Mouse (Mus musculus) kidney, adult 8-10 months (tissue): ENCODE measurements around the gene Slc15a1.

Experiments
- DNase-seq, 2 experiments: peaks; one replicate each; pipeline ENCODE4 v3.0.0; 2022

Gene Slc15a1

DNA sequence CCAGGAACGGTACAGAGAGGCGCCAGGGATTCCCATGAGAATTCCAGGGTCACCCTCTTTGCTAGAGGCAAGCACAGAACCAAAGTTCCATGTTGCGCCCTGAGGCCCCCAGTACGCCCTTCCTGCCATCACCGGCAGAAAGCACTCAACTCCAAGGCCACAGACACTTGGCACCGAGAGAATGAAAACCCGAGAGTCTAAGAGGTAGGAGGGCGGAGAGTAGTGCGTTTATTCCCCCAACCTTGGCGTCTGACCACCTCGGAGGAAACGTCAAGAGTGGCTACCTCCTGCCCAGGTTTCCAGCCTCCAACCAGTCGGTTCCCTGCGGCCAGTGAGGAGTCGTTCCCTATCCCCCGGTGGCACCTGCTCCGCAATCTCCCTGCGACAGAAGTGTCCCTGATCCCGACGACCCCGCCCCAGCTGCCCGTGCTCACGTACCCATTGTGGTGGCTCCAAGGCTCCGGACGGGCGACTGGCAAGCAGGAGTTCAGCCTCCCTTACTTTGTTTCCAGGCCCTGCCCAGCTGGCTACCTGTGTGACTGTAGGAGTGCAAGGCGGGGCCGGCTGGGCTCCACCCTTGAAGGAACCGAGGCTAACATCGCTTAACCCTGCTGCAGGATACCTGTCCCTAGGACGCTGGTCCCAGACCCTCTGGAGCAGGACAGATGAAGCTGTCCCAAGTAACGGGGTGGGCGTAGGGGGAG lies at the start of gene Slc15a1:
Gene Slc15a1 (minus strand): TSS at position 472 of the 704 bp plus-strand sequence.
- peak in 1 of 2 experiments; percentile 13 for DNase-seq

DNA sequence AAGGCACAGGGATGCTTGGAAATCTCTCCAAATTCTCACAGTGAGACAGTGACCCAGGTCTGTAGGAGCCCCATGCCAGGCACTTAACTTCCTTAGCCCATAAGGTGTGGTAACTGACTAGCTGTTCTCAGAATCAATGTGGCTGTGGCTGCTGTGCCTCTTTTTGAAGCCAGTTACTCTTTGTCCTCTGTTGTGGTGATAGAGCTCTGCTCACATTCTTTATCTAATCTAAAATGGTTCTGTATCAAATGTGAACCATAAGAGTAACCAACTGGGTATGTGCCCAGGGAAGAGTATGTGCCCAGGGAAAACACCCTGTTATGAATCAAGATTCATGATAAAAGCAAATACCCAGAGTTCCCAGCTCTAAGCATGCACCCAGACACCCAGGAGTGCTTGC lies 48.7 kb upstream of the Slc15a1 start:
- DNase-seq: no peak

DNA sequence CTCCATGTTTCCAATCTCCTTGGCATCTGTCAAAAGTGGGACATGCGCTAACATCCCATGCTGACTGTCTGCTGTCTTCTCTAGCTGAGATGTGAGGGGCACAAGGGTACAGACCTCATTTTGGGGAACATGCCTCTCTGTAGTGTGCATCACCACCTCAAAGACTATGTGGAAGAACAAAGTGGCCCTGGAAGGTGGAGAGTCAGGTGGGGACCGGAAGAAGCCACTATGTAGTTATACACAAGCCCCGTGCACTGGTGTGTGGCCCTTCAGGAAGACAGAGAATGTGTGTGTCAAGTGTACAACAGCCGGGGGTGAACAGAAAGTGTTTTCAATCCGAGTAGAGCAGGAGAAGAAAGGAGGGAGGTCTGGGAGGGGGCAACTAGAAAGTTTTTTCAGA lies 47.5 kb upstream of the Slc15a1 start:
- no peak for DNase-seq

DNA sequence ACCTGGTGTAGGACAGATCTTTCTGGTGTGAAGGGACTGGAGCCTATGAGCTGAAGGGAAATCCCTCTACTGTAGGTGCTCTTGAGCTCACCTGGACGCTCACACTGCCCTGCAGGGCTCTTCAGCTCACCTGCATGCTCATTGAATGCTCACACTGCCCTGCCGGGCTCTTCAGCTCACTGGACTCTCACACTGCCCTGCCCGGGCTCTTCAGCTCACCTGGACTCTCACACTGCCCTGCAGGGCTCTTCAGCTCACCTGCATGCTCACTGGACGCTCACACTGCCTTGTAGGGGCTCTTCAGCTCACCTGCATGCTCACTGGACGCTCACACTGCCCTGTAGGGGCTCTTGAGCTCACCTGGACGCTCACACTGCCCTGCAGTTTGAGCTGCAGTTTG lies 44.8 kb upstream of the Slc15a1 start:
- no peak for DNase-seq

DNA sequence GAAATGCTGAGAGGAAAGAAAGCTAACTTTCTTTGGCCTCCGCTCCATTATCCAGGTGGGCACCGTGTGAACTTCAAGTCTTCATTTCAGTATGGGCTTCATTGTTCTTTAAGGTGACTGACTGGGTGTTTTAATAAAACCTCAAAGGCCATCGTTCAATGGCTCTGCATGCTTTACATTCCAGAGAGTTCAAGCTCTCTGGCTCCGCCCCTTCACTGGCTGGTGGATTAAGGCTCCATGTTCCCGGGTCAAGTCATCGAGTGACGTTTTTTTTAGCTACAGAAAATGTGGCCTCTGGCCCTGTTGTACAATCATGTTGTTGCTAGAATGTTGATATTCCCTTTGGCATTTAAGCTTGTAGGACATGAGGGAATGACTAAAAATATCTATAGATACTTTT lies 42.7 kb upstream of the Slc15a1 start:
- DNase-seq: peak; percentile 63 to 64

DNA sequence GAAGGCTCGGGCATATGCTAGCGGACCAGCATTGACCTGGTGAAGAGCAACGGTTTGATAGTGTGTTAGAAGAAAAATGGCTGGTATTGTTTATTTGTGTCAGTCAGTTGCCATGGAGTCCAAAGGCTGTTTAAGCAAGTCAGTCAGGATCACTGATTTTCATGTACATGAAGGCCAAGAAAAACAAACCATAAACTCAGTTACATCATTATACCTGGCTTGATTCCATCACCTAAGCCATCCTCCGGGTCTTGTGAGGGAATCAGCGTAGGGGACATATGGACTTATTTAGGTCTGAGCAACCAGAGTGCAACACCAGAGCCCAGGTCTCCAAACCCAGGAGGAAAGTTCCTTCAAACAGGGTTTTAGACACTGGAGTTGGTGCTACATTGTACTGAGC lies 41.6 kb upstream of the Slc15a1 start:
- peak in 1 of 2 experiments; percentile 24 for DNase-seq

DNA sequence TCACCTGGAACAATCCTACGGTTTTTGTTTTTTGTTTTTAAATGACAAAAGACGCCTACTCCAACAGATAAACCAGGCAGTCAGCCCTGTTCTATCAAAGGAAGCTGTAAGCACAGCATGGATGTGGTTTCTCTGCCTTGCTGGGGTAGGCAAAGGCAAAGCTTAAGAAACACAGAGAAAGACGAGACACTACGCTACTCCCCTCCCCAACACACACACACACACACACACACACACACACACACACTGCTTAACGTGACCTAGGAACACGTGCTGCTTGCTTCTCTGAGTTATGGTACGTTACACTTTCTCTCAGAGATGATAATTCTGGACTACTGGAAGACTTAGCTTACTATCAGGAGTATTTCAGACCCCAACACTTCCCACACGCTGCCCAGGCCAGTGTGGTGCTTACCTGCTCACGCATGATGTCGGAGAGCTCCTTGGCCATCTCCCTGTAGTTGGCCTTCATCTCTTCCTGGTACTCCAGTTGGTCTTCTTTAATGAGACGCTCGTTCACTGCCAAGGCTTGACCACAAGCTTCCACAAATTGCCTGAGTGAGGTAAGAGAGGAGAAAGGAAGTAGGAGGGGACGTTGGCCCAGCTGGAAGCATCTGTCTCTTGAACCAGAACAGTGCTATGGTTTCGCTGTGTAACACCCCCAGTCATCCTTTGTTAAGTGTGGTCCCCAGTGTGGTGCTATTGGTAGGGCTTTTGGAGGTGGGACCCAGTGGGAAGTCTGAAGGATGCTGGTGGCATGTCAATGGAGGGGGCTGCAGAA lies 40.7 kb upstream of the Slc15a1 start:
- DNase-seq: no peak

DNA sequence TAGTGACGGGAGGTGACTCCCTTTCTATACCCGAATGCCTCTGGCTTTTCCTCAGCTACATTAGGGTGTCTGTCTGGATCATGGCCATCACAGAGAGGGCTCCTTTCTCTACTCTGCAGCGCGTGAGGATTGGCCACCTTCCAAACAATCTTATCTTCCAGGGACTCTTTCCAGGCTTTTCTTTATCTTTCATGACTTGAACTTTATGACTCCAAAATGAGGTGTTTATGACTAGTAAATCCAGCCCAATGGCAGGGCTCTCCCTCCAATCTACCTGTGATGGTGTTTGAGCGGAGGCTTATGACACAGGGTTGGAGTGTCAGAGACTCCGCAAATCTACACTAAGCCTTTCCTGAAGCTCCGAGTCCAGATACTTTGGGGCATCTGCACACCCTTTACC lies 36.2 kb upstream of the Slc15a1 start:
- no peak for DNase-seq

DNA sequence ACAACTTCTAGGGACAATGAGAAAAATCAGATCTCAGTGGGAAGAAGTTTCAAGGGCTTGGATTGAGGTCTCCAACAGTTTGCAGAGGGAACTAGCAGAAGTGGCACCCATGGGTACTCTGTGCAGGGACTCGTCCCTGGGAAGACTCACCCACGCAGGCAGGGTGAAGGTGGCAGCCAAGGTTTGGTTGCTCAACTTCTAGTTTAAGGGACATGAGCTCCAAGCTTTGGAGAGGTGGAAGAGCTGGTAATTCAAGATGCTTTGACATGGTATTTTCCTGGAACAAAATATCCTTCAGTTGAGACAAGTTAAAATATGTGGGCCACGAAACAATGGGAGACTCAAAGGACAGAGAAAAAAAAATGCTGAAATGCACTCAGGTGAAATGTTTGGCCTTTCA lies 29.4 kb upstream of the Slc15a1 start:
- no peak for DNase-seq

DNA sequence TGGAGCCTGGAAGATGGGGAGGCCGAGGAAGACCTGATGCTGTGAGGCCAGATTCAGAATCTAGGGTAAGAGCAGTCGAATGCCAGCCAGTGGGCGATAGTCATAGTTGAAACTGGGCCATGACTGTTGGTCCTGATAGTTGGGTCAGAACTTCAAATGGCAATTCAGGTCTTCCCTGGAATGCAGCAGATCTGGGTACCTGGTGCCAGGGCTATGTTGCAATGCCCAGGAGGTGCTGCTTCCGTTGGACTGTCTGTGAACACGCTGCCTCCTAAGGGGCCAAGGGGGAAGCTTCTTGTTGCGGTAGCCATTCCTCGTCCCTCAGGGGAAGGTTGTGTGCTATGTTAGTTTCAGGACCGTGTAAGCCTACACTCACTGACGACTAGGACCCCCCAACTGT lies 25.8 kb upstream of the Slc15a1 start:
- DNase-seq: no peak

DNA sequence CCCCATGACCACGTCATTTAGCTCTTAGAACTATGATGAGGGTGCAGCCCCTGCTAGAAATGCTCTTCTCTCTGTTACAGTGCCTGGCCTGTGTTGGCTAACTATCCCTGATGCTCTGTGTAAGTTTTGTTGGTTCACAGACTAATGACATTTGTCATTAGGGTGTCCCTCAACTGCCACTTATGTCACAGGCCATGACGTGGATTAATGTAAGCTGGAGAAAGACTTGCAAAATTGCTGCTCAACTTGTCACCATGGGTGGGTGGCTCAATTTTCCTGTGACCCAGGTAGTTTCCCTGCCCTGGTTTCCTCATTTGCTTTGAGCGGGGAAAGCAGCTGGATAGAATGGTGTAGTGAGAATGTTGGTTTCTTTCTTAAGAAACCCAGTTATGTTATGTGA lies 22.8 kb upstream of the Slc15a1 start:
- DNase-seq: no peak

DNA sequence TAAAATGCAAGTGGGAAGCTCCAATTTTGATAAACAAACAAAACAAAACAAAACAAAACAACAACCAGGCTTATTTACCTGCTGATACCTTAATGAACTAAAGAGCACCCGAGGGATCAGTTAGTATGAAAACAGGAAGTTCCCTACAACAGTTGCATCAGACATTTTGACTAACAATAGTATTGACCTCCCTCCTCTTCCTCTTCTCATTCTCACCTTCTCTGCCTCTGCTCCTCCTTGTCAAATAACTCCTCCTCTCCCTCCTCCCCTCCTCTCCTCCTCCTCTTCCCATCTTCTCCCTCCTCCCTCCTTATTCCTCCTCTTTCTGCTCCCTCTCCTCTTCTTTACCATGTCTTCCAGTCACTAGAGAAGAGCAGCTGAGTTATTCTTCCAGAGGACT lies 22.1 kb upstream of the Slc15a1 start:
- DNase-seq: no peak

DNA sequence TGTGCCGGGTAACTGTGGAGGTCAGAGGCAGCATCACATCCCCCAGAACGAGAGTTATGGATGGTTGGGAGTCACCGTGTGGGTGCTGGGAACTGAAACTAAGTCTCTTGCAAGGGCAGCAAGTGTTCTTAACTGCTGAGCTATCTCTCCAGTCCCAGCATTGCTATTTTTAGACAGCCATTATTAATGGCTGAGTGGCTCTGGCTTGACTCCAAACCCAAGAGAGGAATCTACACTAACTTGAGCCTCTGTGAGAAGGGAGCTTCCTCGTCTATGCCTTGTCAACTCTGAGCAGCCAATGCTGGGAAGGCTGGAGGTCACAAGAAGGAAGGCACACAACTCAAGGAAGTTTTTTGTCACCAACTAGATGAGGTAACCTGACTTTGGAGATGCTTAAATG lies 16.7 kb upstream of the Slc15a1 start:
- DNase-seq: peak; percentile 69 to 73

DNA sequence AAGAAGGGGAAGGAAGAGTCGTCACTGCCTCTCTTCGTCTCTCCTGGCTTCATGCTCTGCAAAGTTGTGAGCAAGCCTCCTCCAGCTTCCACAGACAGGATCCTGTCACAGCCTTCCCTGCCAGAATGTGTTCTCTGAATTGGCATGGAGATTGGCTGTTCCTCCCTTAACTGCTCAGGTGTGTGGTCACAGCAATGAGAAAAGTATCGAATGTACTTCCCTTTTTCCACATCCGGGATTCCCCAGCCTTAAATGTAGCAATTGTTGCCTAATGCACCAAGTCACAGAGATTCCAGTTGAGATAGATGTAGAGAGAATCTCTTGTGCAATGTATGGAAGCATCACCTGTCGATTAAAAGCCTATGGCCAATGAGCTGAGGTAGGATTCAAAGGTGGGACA lies 11.8 kb upstream of the Slc15a1 start:
- DNase-seq: no peak

DNA sequence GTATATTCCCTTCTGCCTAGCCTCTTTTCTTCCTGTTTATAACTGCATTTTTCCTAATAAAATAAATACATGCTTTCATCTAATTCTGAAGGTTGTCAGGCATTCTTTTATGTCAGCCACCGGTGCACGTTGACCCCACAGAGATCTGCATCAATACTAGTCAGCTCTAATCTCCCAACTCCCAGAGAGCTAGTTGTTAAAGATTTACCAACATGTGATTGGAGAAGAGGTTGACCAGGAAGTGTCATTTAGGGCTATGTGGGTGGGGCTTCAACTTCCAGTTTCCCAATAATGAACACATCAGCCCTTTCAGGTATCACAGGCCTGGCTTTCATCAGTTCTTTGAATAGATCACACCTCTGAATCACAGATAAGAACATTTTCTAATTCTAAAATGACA lies 3.9 kb upstream of the Slc15a1 start:
- DNase-seq: no peak

DNA sequence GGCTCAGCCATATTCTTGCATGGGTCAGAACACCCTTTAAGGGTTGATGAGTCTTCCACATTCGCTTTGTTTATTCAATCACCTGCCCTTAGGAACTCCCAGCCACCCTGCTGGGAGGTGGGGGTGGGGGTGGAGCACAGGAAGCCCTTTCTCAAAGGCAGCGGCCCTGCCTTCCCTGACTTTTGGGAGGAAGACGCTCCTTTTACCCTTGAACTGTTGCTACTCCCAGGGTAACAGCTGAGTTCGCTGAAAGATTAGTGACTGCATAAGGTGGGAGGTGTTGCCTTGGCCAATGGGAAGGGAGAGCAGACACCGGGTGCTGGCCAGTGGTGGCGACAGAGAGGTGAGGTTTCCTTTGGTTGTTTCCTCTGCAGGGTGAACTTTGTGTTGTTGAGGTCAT lies 1.3 kb upstream of the Slc15a1 start:
- peak; percentile 31 to 45 for DNase-seq

DNA sequence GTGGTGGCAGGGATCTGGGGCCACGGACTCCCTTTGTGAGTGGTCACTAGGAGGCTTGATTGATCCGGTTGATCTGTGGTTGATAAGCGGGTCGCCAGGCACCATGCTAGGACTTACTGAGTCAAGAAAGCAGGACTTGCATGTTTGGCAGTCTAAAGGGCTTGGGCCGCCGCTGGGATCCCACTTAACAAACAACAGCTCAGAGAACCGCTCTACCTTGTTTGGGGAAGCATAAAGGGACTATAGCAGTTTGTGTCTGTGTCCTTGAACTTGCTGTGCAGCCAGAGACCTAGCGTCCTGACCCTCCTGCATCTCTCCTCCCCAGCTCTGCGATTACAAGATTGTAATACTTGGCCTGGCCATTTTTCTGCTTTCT lies 421 bp upstream of the Slc15a1 start:
- no peak for DNase-seq

DNA sequence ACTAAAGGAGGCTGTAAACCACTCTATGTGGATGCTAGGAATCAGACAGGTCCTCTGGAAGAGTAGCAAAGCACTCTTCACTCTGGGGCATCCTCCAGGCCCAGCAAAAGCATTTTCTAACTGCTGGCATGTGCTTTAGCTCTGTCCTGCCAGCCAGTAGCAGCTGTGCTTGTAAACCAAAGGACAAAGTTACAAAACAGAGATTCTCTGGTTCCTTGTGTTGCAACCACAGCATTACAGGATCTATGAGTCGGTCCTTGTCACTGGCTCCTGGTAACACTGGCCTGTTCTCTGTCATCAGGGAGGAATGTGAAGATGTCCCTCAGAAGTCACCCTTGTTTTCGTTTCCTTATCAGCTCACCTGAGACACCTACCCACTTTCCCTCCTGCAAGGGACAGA lies 4.5 kb downstream of the Slc15a1 start:
- DNase-seq: no peak

DNA sequence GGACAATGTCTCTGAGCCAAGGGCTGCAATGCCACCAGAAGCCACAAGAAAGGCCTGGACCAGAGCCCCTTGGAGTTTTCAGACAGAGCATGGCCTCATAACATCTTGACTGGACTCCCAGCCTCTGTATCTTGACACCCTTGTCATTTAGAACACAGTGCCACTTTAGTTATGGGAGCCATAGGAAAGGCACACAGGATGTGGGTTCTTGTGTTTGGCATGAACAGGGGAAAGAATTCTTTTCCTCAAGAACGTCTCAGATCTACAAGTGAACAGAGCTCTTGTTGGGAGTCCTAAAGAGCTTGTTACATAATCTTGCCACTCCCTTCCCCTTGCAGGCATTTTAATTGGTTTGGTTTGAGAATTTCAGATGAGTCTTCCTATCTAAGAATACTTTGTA lies 5.3 kb downstream of the Slc15a1 start:
- DNase-seq: no peak

DNA sequence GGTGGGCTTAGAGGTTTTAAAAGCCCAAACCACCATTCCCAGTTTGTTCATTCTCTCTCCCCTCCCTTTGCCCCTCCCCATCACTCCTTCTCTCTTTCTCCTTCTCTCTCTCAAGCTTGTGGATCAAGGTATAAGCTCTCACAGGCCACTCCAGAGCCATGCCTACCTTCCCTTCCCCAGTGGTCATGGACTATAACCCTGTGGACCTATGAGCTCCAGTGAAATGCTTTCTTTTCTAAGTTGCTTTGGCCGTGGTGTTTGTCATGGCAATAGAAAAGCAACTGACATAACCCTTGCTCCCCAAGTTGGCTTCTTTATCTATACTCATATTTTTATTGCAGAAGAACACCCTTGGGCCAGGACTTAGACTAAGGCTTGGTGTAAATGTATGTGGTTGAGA lies 7.3 kb downstream of the Slc15a1 start:
- no peak for DNase-seq

DNA sequence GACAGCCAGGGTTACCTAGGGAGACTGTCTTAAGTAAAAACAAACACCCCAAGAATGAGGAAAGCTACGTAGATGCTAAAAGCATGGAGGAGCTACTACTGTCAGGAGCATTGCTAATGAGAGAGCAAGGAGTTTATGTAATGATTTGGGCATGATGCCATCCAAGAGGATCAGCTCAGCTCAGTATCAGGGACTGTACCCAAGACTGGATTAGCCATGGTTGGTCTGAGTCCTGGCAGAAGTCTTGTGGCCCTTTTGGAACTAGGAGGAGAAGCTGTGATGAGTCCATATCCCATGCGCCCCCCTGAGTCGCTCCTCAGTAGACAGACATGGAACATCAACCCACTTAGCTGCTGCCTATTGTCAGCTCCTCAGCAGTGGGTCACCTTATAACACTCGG lies 9.3 kb downstream of the Slc15a1 start:
- DNase-seq: no peak

DNA sequence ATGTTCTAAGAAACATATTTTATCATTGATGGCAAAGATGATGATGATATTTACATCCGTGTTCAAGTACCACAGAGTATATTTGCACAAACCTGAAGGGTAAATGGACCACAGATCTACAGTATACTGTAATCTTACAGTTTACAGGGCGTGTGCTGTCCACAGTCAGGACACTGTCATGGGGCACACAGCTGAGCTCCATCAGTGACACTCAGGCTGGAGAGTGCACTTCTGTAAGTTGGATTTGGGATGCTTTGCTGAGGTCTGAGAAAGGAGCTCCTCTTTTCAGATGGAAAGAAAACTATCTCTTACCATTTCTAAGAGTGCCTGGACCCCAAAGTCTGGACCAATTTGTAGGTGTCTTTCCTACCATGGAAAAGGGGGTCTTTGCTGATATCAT lies 9.9 kb downstream of the Slc15a1 start:
- no peak for DNase-seq

DNA sequence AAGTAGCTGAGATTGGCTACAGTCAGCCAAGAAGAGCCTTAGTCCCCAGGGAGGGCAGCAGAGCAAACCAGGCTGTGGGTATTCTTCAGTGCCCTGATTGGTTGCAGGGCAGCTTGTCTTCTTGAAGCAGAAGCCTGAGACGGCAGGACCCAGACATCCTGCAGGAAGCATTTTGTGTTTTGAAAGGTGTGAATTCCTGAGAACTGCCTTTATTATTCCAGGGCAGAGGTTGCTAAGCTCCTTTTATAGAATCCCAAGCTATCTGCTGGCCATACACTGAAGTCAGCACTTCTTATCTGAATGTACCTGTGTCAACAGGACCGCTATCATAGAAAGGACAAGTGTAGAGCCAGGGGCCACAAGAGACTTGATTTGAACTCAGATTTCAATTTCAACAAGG lies 10.8 kb downstream of the Slc15a1 start:
- no peak for DNase-seq

DNA sequence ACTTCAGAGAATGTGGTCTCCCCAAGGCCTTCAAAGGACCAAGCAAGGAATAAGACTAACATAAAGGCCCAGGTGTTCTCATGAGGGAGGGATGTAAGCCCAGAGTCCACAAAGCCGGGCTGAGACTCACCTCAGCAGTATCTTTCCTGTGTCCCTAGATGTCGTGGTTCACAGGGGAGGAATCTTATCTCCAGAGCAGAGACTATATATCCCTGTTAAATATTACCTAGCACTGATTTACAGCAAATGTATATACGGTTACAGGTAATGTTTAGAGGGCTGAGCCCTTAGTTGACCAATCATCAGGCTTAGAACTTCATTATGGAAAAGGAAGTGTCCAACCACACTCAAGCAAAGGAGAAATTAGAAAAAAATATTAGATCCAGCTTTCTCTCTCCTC lies 11.3 kb downstream of the Slc15a1 start:
- no peak for DNase-seq

DNA sequence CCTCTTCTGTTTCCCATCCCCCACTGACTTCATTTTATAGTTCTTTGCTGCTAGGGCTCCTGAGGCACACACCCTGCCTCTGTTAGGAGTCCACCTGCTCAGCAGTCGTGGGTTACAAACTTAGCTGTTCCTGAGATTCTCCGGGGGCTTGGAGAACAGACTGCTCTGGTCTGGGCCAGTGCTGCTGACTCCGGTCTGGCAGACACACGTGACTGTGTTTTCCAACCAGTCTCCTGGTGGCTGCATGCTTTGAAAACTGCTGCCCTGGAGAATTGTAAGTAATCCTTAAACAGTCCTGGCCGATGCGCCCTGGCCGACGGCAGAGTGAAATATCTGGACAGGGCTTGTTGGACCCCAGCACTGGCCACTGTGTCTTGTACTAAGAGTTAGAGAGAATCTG lies 12.7 kb downstream of the Slc15a1 start:
- peak in 1 of 2 experiments; percentile 34 for DNase-seq
